20 mouse cellular contexts compared by ENCODE assay signal in the genomic region with DNA sequence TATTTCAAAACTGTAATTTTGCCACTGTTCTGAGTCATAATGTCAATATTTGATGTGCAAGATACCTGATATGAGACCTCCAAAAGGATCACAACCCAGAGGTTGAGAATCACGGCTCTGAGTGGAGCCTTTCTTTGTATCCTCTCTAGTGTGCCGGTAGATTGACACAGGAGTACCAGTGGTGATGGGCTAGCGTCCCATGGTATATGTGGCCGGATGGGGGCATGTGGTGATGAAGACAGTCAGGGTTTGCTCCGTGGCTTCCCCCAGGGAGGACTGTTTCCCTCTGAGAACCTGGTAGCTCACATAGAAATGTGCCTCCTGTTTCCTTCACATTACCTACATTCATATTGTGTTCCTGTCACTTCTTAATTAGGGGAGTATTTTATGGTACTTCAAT.
"Had no signal": no experiment of that assay in that cellular context is flagged by ENCODE, and none has a peak within 500 bp of the region (broad histone marks: within the 10 kb centered on the region; RNA-seq: fewer than 3 reads in every experiment).

No protein-coding gene starts in this region.

- H3K9me3 ChIP-seq: kidney, embryonic 15.5 days; limb, embryonic 13.5 days; liver, embryonic 12.5 days; liver, embryonic 15.5 days; lung, embryonic 15.5 days; midbrain, embryonic 13.5 days had no signal

- H3K27ac ChIP-seq: kidney, embryonic 15.5 days; left cerebral cortex, adult 2 months; limb, embryonic 13.5 days; liver, embryonic 12.5 days; liver, embryonic 15.5 days; lung, embryonic 15.5 days; midbrain, embryonic 10.5 days; midbrain, embryonic 13.5 days had no signal

- ATAC-seq: liver, embryonic 12.5 days; midbrain, embryonic 13.5 days had no signal

- H3K36me3 ChIP-seq: kidney, embryonic 15.5 days; limb, embryonic 13.5 days; liver, embryonic 12.5 days; liver, embryonic 15.5 days; lung, embryonic 15.5 days; midbrain, embryonic 13.5 days had no signal

- H3K4me1 ChIP-seq: kidney, embryonic 15.5 days; limb, embryonic 13.5 days; liver, embryonic 12.5 days; liver, embryonic 15.5 days; lung, embryonic 15.5 days; megakaryocyte, embryonic 14.5 days; midbrain, embryonic 10.5 days had no signal

- H3K9ac ChIP-seq: kidney, embryonic 15.5 days; limb, embryonic 13.5 days; liver, embryonic 12.5 days; liver, embryonic 15.5 days; lung, embryonic 15.5 days; midbrain, embryonic 13.5 days had no signal

- H3K4me3 ChIP-seq: kidney, embryonic 15.5 days; left cerebral cortex, adult 2 months; limb, embryonic 13.5 days; liver, embryonic 12.5 days; liver, embryonic 15.5 days; lung, embryonic 15.5 days; megakaryocyte, embryonic 14.5 days; midbrain, embryonic 10.5 days; midbrain, embryonic 13.5 days; myocyte had no signal

- H3K27me3 ChIP-seq: kidney, embryonic 15.5 days; limb, embryonic 13.5 days; liver, embryonic 12.5 days; liver, embryonic 15.5 days; lung, embryonic 15.5 days; megakaryocyte, embryonic 14.5 days; midbrain, embryonic 13.5 days had no signal

- DNase-seq: kidney, adult 8-10 months; kidney, postnatal 10 days; kidney, postnatal 36 days; layer of hippocampus, postnatal 36 days; liver; lung, adult 18-20 months; lung, postnatal 10 days; lung, postnatal 36 days; thymus, adult 18-20 months; thymus, postnatal 36 days had no signal

- H3K4me2 ChIP-seq: kidney, embryonic 15.5 days; limb, embryonic 13.5 days; liver, embryonic 12.5 days; liver, embryonic 15.5 days; lung, embryonic 15.5 days; midbrain, embryonic 13.5 days had no signal
